Mouse (Mus musculus): ENCODE data around the gene Cd300a.
A peak's percentile ranks its signal among the peaks of the same experiment; 100 is the strongest.

DNA sequence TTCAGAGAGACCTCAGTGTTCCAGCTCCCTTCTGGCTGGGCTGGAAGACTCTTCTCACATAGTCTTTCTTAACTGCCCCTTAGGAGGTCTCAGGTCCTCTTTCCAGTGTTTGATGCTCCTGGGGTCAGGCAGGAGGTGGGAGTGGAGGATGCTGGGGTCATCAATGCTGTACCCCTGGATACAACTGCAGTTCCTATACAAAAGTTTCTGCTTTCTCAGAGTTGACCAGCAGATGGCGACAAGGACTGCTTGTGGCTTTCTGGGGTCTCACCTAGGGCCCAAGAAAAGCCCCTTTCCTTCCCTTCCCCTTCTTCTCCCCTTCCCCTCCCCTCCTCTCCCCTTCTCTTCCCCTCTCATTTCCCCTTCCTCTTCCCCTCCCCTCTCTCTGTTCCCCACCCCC is 9.3 kb upstream of the Cd300a start:
- TF ChIP-seq CTCF (IDR thresholded peaks at IDR 0.05; ENCODE audit: borderline replicate concordance, insufficient read depth, low read depth, low read length) = peak; percentile 64
- TF ChIP-seq POLR2A (IDR thresholded peaks at IDR 0.05; ENCODE audit: borderline replicate concordance, insufficient read depth, low read length) = no peak
